Mouse (Mus musculus): ENCODE data around the gene Tlx2.

- TF ChIP-seq CTCF (IDR thresholded peaks at IDR 0.05; ENCODE audit: low read depth, low read length) (no peak), POLR2A (IDR thresholded peaks at IDR 0.05; ENCODE audit: borderline replicate concordance, low read depth, low read length) (no peak)
Measured at GRCm38 (mm10) chr6:83104158-83104557, 34.1 kb upstream of the Tlx2 start.

All from bone marrow macrophage, adult 2 months (primary cell).